Mouse (Mus musculus): ENCODE data around the gene Olfr1484.
"Not testable (repeated sequence)": the region's sequence is repeated elsewhere in the genome, so short reads cannot be mapped to it uniquely, and the experiment has no call there.

Gene Olfr1484

DNA sequence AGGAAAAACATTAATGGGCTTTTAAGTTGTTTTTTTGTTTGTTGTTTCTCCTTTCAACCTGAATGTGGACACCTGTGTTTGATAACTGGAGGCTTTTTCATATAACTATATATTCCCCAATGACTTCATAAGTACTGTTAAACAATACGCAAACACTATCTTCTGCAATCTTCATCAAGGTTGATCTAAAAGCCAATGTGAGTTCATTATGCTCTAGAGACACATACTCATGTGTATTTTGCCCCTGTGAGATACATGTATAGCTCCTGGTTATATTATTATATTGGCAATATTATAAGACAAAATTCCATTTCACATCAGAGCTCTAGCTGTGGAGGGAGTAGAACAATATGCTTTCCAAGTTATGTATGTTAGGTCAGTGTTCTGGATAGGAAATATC lies at the start of gene Olfr1484:
Olfr1484 (plus strand) TSS at position 301 of the 400 bp plus-strand sequence.
- DNase-seq: no peak

DNA sequence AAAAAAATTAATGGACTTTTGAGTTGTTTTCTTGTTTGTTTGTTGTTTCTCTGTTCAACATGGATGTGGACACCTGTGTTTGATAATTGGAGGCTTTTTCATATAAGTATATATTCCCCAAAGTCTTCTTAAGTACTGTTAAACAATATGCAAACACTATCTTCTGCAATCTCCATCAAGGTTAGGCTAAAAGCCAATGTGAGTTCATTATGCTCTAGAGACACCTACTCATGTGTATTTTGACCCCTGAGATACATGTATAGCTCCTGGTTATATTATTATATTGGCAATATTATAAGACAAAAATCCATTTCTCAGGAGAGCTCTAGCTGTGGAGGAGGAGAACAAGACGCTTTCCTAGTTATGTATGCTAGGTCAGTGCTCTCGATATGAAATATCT lies 33.8 kb downstream of the Olfr1484 start, which contains the start of gene Olfr1487:
Olfr1487 (plus strand) TSS at position 301 of the 400 bp plus-strand sequence.
- DNase-seq: not testable (repeated sequence)

DNA sequence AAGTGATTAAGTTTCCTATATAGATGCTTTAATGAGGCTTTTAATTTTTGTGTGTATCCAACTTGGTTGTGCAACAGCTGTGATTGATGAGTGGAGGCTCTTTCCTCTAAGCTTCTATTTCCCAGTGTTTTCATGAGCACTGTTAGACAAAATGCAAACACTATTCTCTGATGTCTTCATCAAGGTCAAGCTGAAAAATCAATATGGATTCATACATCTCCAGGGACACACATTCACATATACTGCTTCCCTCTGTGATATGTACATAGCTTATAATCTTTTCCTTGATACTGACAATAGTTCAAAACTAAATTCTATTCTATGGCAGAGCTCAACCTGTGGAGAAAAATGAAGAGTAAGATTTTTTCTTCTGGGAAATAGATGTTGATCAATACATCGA lies 48.0 kb downstream of the Olfr1484 start, which contains the start of gene Olfr1489:
Olfr1489 (plus strand) TSS at position 301 of the 400 bp plus-strand sequence.
- no peak for DNase-seq

Measured in cerebellum, adult 11-12 months (tissue).